Mouse (Mus musculus): ENCODE measurements around the gene Cd82. TPM values are rescaled to one million over a fixed set of nuclear protein-coding genes. Genes with fewer than 3 reads are reported as not detected.

Gene Cd82
- polyA plus RNA-seq, 1 experiment from 2014 or later: 106 TPM

DNA sequence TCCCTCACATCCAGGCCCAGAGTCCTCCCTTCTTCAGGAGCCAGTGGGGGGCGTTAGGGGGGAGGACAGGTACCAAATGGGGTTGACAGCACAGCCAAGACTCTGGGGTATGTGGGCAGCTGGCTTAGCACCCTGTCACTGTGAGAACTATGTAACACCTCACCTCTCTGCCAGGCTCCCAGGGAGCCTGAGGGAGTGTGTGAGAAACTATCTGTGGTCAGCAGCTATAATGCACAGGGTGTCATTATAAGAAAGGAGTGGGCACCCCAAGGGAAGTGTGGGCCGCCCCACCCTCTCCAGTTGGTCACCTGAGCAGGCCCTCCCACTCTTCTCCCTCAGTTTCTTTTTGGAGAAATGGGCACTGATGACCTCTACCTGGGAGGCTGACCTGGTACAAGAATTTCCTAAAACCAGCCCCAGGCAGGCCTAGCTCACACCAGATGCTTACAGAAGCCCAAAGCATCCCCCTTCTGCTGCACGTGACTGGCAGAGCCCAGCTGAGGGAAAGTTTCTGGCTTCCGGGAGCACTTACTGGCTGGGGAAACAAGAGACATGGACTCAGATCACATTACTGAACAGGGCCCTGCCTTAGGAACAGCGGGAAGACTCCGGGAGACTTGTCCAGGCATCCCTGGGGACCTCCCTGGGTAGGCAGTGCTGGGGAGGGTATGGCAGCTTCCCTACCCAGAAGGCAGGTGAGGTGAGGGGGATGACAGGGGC lies 11.6 kb downstream of the Cd82 start:
- Histone ChIP-seq H3K36me3 (no peaks in the 10 kb centered on the region), H3K4me1 (replicated peaks) (peaks cover 79% of the 10 kb centered on the region), H3K27ac (peak overlapping the region; percentile 67), H3K9me3 (no peaks in the 10 kb centered on the region), H3K4me2 (replicated peaks) (no peak overlapping the region), H3K9ac (peak overlapping the region; percentile 26; the same call in 1 of the 2 replicates), H3K27me3 (replicated peaks) (no peaks in the 10 kb centered on the region), H3K4me3 (replicated peaks) (no peak overlapping the region)
- ATAC-seq: no peak
- 60% methylated on average over 6 of the region's 6 CpGs for WGBS

DNA sequence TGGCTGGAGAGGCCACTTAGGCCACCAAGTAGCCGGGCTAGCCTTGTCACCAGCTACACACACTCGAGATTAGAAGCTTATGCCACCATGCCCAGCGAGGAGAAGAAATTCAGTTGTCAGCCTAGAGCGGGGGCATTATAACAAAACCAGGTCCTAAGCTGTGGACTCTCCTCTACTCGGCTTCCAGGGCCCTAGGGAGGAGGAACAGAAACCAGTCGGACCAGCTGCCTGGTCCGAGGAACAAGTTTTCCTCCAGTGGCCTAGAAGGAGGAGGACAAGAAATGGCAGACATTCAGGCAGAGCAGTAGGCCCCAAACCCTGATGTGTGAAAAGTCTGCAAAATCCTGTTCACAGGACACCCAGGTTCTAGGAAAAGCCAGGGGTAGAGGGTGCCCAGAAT lies 12.2 kb downstream of the Cd82 start:
- ATAC-seq: no peak
- Histone ChIP-seq H3K4me3 (replicated peaks) (no peak overlapping the region), H3K27me3 (replicated peaks) (no peaks in the 10 kb centered on the region), H3K9ac (no peak overlapping the region), H3K27ac (peak overlapping the region; percentile 67), H3K4me2 (replicated peaks) (peak overlapping the region; percentile 24; the same call in 1 of the 2 replicates), H3K4me1 (replicated peaks) (peaks cover 77% of the 10 kb centered on the region), H3K36me3 (no peaks in the 10 kb centered on the region), H3K9me3 (no peaks in the 10 kb centered on the region)
- WGBS: 70% methylated on average over 7 of the region's 7 CpGs

DNA sequence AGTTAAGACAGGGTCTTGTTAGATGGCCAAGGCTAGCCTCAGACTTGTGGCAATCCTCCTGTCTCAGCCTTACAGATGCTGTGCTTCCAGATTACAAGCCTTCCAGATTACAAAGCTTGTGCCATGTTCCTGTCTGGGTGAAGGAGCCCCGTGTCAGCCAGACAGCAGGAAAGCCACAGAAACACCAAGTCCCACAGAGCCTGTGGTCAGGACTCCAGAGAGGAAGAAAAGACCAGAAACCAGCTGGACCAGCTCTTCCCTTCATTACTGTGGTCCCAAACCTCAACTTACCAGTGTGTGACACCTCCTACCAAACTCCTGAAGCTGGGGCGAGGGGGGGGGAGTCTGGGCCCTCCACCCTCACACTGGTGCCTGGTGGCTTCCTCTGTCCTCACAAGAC lies 13.3 kb downstream of the Cd82 start:
- no peak for ATAC-seq
- WGBS: 77% methylated on average over 2 of the region's 2 CpGs
- Histone ChIP-seq H3K9me3 (no peaks in the 10 kb centered on the region), H3K4me1 (replicated peaks) (peaks cover 78% of the 10 kb centered on the region), H3K36me3 (no peaks in the 10 kb centered on the region), H3K4me3 (replicated peaks) (no peak overlapping the region), H3K27ac (no peak overlapping the region), H3K27me3 (replicated peaks) (no peaks in the 10 kb centered on the region), H3K4me2 (replicated peaks) (no peak overlapping the region), H3K9ac (no peak overlapping the region; the same call in 1 of the 2 replicates)

GRCm38 (mm10) chr2:93448774-93449173 lies 14.2 kb downstream of the Cd82 start:
- WGBS: 72% methylated on average over 5 of the region's 5 CpGs

GRCm38 (mm10) chr2:93447500-93448249 lies 15.3 kb downstream of the Cd82 start:
- Histone ChIP-seq H3K4me2 (replicated peaks) (no peak overlapping the region), H3K36me3 (no peaks in the 10 kb centered on the region), H3K9me3 (no peaks in the 10 kb centered on the region), H3K27ac (0 out of 2 replicates have a peak overlapping the region, but pooled peaks have one; percentile 22), H3K9ac (0 out of 2 replicates have a peak overlapping the region, but pooled peaks have one; percentile 5), H3K4me1 (replicated peaks) (peaks cover 68% of the 10 kb centered on the region), H3K27me3 (replicated peaks) (no peaks in the 10 kb centered on the region), H3K4me3 (replicated peaks) (no peak overlapping the region)
- WGBS: 68% methylated on average over 6 of the region's 6 CpGs
- peak; percentile 19; the same call in 1 of the 2 replicates for ATAC-seq

More at GRCm38 (mm10) chr2:93448774-93449173, 14.2 kb downstream of the Cd82 start:
- Histone ChIP-seq H3K36me3 (no peaks in the 10 kb centered on the region), H3K9ac (no peak overlapping the region), H3K27me3 (replicated peaks) (no peaks in the 10 kb centered on the region), H3K9me3 (no peaks in the 10 kb centered on the region), H3K4me1 (replicated peaks) (peaks cover 71% of the 10 kb centered on the region), H3K27ac (no peak overlapping the region), H3K4me3 (replicated peaks) (no peak overlapping the region), H3K4me2 (replicated peaks) (no peak overlapping the region)
- ATAC-seq: no peak

- 66% methylated on average over 13 of the region's 13 CpGs for WGBS
- H3K9me3 ChIP-seq: no peaks in the 10 kb centered on the region
- H3K4me2 ChIP-seq (replicated peaks): no peak overlapping the region
- no peaks in the 10 kb centered on the region for H3K36me3 ChIP-seq
- no peak overlapping the region for H3K27ac ChIP-seq
- H3K9ac ChIP-seq: 0 out of 2 replicates have a peak overlapping the region, but pooled peaks have one; percentile 5
- no peaks in the 10 kb centered on the region for H3K27me3 ChIP-seq (replicated peaks)
- ATAC-seq: no peak
- no peak overlapping the region for H3K4me3 ChIP-seq (replicated peaks)
- H3K4me1 ChIP-seq (replicated peaks): peaks cover 63% of the 10 kb centered on the region
Measured at GRCm38 (mm10) chr2:93446606-93447353, 16.2 kb downstream of the Cd82 start.

- H3K36me3 ChIP-seq: no peaks in the 10 kb centered on the region
- H3K4me2 ChIP-seq (replicated peaks): peak overlapping the region; percentile 29; the same call in 1 of the 2 replicates
- no peak overlapping the region for H3K4me3 ChIP-seq (replicated peaks)
- H3K9ac ChIP-seq: no peak overlapping the region
- H3K9me3 ChIP-seq: no peaks in the 10 kb centered on the region
- peaks cover 56% of the 10 kb centered on the region for H3K4me1 ChIP-seq (replicated peaks)
- H3K27ac ChIP-seq: peak overlapping the region; percentile 56
- ATAC-seq: peak; percentile 88
- H3K27me3 ChIP-seq (replicated peaks): no peaks in the 10 kb centered on the region
- 68% methylated on average over 5 of the region's 5 CpGs for WGBS
Measured at GRCm38 (mm10) chr2:93445237-93445651, 17.7 kb downstream of the Cd82 start.

- 82% methylated on average over 7 of the region's 7 CpGs for WGBS
- H3K9me3 ChIP-seq: no peaks in the 10 kb centered on the region
- H3K9ac ChIP-seq: no peak overlapping the region
- no peak overlapping the region for H3K27ac ChIP-seq
- H3K36me3 ChIP-seq: no peaks in the 10 kb centered on the region
- peaks cover 58% of the 10 kb centered on the region for H3K4me1 ChIP-seq (replicated peaks)
- ATAC-seq: no peak
- no peak overlapping the region for H3K4me2 ChIP-seq (replicated peaks)
- no peak overlapping the region for H3K4me3 ChIP-seq (replicated peaks)
- H3K27me3 ChIP-seq (replicated peaks): no peaks in the 10 kb centered on the region
Measured at GRCm38 (mm10) chr2:93444280-93444679, 18.7 kb downstream of the Cd82 start.

DNA sequence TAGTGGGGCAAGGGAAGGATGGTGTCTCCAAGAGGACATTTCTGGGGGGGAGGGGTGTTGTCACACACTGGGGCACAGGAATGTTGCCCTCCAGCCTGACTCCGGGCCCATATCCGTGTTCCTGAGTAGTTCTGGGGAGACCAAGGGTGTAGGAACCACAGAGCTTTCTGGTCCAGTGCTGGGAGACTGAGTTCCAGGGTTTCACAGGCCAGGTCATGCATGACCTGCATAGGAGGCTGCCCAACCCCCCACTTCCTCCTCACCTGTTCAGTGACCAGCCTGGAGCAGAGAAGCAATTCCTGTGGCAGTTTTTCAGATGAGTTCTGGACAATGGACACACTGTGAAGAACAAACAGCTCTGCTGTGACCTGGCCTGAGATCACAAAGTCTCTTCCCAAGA lies 19.8 kb downstream of the Cd82 start:
- ATAC-seq: no peak
- Histone ChIP-seq H3K9ac (no peak overlapping the region), H3K36me3 (no peaks in the 10 kb centered on the region), H3K9me3 (no peaks in the 10 kb centered on the region), H3K27ac (no peak overlapping the region), H3K4me2 (replicated peaks) (no peak overlapping the region), H3K4me1 (replicated peaks) (peaks cover 57% of the 10 kb centered on the region), H3K4me3 (replicated peaks) (no peak overlapping the region), H3K27me3 (replicated peaks) (no peaks in the 10 kb centered on the region)
- 90% methylated on average over 2 of the region's 2 CpGs for WGBS

DNA sequence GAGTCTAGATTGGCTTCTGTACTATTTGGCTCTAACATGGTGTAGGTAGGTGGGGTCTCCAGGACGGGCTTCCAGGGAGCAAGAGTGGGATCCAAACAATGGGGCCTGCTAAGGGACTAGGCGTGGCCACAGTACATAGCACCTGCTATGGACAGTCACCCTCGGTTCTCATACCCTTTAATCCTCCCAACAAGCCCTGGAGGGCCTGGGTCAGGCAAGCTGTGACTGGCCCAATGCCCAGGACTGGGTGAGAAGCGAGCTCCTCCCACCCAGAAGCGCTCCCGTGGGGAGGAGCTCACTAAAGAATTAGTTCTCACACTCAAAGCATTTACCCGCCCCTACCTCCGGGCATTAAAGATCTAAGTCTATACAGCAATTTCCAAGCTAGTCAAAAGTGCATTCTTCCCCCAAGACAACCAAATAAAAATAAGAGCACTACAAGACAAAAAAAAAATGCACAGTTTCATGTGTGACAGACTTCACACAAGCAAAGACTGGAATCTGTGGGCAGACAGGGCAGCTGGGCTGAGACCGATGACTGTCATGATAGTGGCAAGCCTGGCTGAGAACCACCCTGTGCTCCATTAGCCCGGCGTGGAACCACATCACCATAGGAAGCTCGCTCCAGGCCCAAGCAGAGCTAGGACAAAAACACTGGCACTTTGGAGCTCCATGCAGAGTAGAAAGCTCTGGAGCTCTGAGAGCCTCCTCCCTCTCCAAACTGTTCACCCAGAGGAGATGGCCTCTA lies 23.0 kb downstream of the Cd82 start:
- WGBS: 55% methylated on average over 12 of the region's 12 CpGs
- Histone ChIP-seq H3K4me1 (replicated peaks) (peaks cover 34% of the 10 kb centered on the region), H3K9ac (no peak overlapping the region), H3K9me3 (no peaks in the 10 kb centered on the region), H3K36me3 (no peaks in the 10 kb centered on the region), H3K4me3 (replicated peaks) (no peak overlapping the region), H3K27ac (peak overlapping the region; percentile 36; the same call in 1 of the 2 replicates), H3K27me3 (replicated peaks) (no peaks in the 10 kb centered on the region), H3K4me2 (replicated peaks) (peak overlapping the region; percentile 1; the same call in 1 of the 2 replicates)
- peak; percentile 57 for ATAC-seq

DNA sequence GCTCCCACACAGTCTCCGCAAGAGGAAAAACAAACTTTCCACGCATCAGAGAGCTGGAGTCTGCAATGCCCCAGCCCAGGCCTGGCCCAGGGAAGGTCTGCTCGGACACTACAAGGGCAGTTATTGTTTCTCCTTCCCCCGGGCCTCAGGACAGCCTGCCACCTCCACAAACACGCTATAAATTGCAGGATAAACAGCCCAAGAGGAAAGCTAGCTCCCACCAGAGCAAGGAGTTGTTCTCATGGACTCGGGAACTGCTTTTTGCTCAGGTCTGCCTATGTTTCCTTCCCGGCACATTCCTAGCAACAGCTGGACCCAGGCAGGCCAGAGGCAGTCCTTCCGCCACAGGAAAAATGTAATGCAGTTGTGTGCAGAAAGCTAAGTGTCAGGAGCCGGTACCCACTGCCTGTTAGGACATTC lies 23.6 kb downstream of the Cd82 start:
- Histone ChIP-seq H3K36me3 (no peaks in the 10 kb centered on the region), H3K4me3 (replicated peaks) (no peak overlapping the region), H3K27me3 (replicated peaks) (no peaks in the 10 kb centered on the region), H3K9me3 (no peaks in the 10 kb centered on the region), H3K4me2 (replicated peaks) (peak overlapping the region; percentile 1; the same call in 1 of the 2 replicates), H3K9ac (peak overlapping the region; percentile 5; the same call in 1 of the 2 replicates), H3K4me1 (replicated peaks) (peaks cover 31% of the 10 kb centered on the region), H3K27ac (peak overlapping the region; percentile 36)
- WGBS: 46% methylated on average over 9 of the region's 9 CpGs
- ATAC-seq: no peak; the same call in 1 of the 2 replicates

Data from intestine, embryonic 15.5 days (tissue).